Mouse (Mus musculus): ENCODE data around the gene Hhipl1.

Gene Hhipl1

GRCm38 (mm10) chr12:108277341-108277841, 28.7 kb upstream of the Hhipl1 start:
- no peak for DNase-seq (ENCODE audit: low spot score)

GRCm38 (mm10) chr12:108278221-108278918, 27.7 kb upstream of the Hhipl1 start:
- DNase-seq (ENCODE audit: low spot score) = no peak

GRCm38 (mm10) chr12:108284455-108285224, 21.4 kb upstream of the Hhipl1 start:
- no peak for DNase-seq (ENCODE audit: low spot score)

GRCm38 (mm10) chr12:108285225-108286011, 20.7 kb upstream of the Hhipl1 start:
- DNase-seq (ENCODE audit: low spot score) = no peak

- DNase-seq (ENCODE audit: low spot score) = no peak
These were observed 19.7 kb upstream of the Hhipl1 start for GRCm38 (mm10) chr12:108286381-108286780.

GRCm38 (mm10) chr12:108287011-108287410, 19.1 kb upstream of the Hhipl1 start:
- no peak for DNase-seq (ENCODE audit: low spot score)

- no peak for DNase-seq (ENCODE audit: low spot score)
These were observed 17.8 kb upstream of the Hhipl1 start for GRCm38 (mm10) chr12:108288127-108288880.

GRCm38 (mm10) chr12:108292419-108292818, 13.7 kb upstream of the Hhipl1 start:
- DNase-seq (ENCODE audit: low spot score) = no peak

GRCm38 (mm10) chr12:108292957-108293356, 13.1 kb upstream of the Hhipl1 start:
- DNase-seq (ENCODE audit: low spot score) = peak; percentile 69

- DNase-seq (ENCODE audit: low spot score) = no peak
These were observed 11.4 kb upstream of the Hhipl1 start for GRCm38 (mm10) chr12:108294620-108295019.

- no peak for DNase-seq (ENCODE audit: low spot score)
These were observed 9.0 kb upstream of the Hhipl1 start for GRCm38 (mm10) chr12:108297033-108297432.

GRCm38 (mm10) chr12:108301006-108301405, 5.1 kb upstream of the Hhipl1 start:
- DNase-seq (ENCODE audit: low spot score) = no peak

- no peak for DNase-seq (ENCODE audit: low spot score)
These were observed 2.2 kb upstream of the Hhipl1 start for GRCm38 (mm10) chr12:108303778-108304365.

GRCm38 (mm10) chr12:108305172-108305571, 898 bp upstream of the Hhipl1 start:
- no peak for DNase-seq (ENCODE audit: low spot score)

- no peak for DNase-seq (ENCODE audit: low spot score)
These were observed 1.5 kb downstream of the Hhipl1 start for GRCm38 (mm10) chr12:108307553-108307952.

GRCm38 (mm10) chr12:108308363-108308856, 2.3 kb downstream of the Hhipl1 start:
- peak; percentile 51 for DNase-seq (ENCODE audit: low spot score)

GRCm38 (mm10) chr12:108309116-108309794, 3.2 kb downstream of the Hhipl1 start:
- no peak for DNase-seq (ENCODE audit: low spot score)

- no peak for DNase-seq (ENCODE audit: low spot score)
These were observed 4.0 kb downstream of the Hhipl1 start for GRCm38 (mm10) chr12:108310041-108310440.

- no peak for DNase-seq (ENCODE audit: low spot score)
These were observed 4.5 kb downstream of the Hhipl1 start for GRCm38 (mm10) chr12:108310456-108311027.

GRCm38 (mm10) chr12:108311741-108312290, 5.7 kb downstream of the Hhipl1 start:
- DNase-seq (ENCODE audit: low spot score) = no peak
